Mouse (Mus musculus) ES-E14 (cell line): ENCODE data around the gene Ren1. TPM values are rescaled to one million over a fixed set of nuclear protein-coding genes. Genes with fewer than 3 reads are reported as not detected.

Experiments used
- DNase-seq: peaks from one replicate; pipeline ENCODE4 v3.0.0-alpha.2; 2013; ENCODE audit warnings: low read depth, low spot score
- H3K27ac ChIP-seq: 2 replicates; pipeline ENCODE4 v1.5.1; 2012; ENCODE audit warnings: low read depth, mild to moderate bottlenecking, low read length, moderate library complexity, mixed read lengths; ENCODE audit not compliant: poor library complexity, insufficient read depth, severe bottlenecking
- H3K36me3 ChIP-seq: 2 replicates; pipeline ENCODE4 v1.6.1; 2012; ENCODE audit warnings: mild to moderate bottlenecking, low read length, moderate library complexity, mixed read lengths; ENCODE audit not compliant: control insufficient read depth, poor library complexity, insufficient read depth, severe bottlenecking
- H3K4me1 ChIP-seq, 2 experiments: fragments of 150-350 bp in 1 of 2; sonication (generic) in 1 of 2; 2 replicates each; pipeline ENCODE4 v1.6.1; 2012; ENCODE audit warnings: low read length in 2 of 2, mild to moderate bottlenecking in 1 of 2, mixed read lengths in 1 of 2; ENCODE audit not compliant: control insufficient read depth in 2 of 2, insufficient read depth in 2 of 2, poor library complexity in 1 of 2
- H3K4me3 ChIP-seq, 2 experiments: fragments of 150-350 bp in 1 of 2; sonication (generic) in 1 of 2; 2 replicates each; pipeline ENCODE4 v1.5.1; 2012; ENCODE audit warnings: low read length in 2 of 2, low read depth in 1 of 2, mild to moderate bottlenecking in 1 of 2, mixed read lengths in 1 of 2; ENCODE audit not compliant: insufficient read depth in 1 of 2, poor library complexity in 1 of 2, severe bottlenecking in 1 of 2
- H3K9ac ChIP-seq: 2 replicates; pipeline ENCODE4 v1.6.1; 2012; ENCODE audit warnings: low read depth, mild to moderate bottlenecking, low read length, mixed read lengths; ENCODE audit not compliant: poor library complexity, insufficient read depth, severe bottlenecking
- H3K9me3 ChIP-seq: fragments of 150-350 bp; sonication (generic); 2 replicates; pipeline ENCODE4 v1.6.1; 2012; ENCODE audit warnings: low read depth, mild to moderate bottlenecking, low read length; ENCODE audit not compliant: control insufficient read depth, insufficient read depth
- CHD2 ChIP-seq: IDR thresholded peaks from 2 replicates; pipeline ENCODE4 v1.6.1; 2014; ENCODE audit warnings: mild to moderate bottlenecking, low read depth, low read length, inconsistent platforms
- HCFC1 ChIP-seq: IDR thresholded peaks from 2 replicates; pipeline ENCODE4 v1.6.1; 2012; ENCODE audit warnings: low read length, inconsistent platforms, borderline replicate concordance; ENCODE audit not compliant: insufficient read depth
- MAFK ChIP-seq: IDR thresholded peaks from 2 replicates; pipeline ENCODE4 v1.6.1; 2014; ENCODE audit warnings: mild to moderate bottlenecking, low read depth, low read length, inconsistent platforms; ENCODE audit not compliant: insufficient read depth
- ZC3H11A ChIP-seq: IDR thresholded peaks from 2 replicates; pipeline ENCODE4 v1.6.1; 2012; ENCODE audit warnings: low read depth, mild to moderate bottlenecking, inconsistent platforms, low read length, borderline replicate concordance
- ZNF384 ChIP-seq: IDR thresholded peaks from 2 replicates; pipeline ENCODE4 v1.6.1; 2012; ENCODE audit warnings: low read depth, low read length, inconsistent platforms
- in situ Hi-C, 2 experiments: fragments of 600-800 bp; cut with MboI; formaldehyde crosslinking; loops; one replicate each; pipeline ENCODE4 v1.15.1; 2025; ENCODE audit warnings: low sequenced_read_pairs in 2 of 2, inconsistent platforms in 1 of 2; ENCODE audit not compliant: unreplicated experiment in 2 of 2
- total RNA-seq: library from RNA; depleted of rRNA; stranded (reverse); fragments of 300-350 nt; gene quantifications from 2 replicates; pipeline ENCODE4 v1.2.3, GENCODE M21; 2012

Ren1 gene
- total RNA-seq, 1 experiment = 0.67 TPM

DNA sequence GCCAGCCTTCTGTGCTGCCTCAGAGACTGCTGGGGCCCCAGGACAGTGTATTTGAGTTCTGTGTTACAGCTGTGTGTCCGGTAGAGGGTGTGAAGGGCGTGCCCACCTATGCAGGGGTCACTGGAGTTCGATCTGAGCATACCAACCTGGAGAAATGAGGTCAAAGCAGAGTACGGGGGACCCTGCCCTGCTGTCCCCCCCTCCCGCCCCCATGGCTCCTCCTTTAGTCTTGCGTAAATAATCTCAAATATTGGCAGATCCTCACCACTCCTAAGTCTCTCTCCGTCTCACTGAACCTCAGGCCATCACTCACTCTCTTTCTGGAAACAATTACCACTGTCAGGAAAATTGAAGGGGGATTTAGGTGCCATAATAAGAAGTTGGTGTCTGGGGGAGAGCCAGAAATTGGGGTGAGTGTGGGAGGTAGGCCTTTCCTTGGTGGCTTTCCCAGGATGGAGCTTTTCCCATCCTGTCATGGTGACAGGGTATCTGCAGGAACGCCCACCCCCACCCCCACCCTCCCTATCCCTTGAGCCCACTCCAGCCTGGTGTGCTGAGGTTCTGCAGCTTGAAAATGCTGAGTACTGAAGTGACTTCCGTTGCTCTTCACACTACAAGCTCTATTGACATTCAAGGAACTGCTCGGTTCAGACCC, 16.8 kb downstream of the Ren1 start:
- H3K4me3 ChIP-seq = no peak overlapping the region
- H3K9ac ChIP-seq = no peak overlapping the region
- peaks cover 2 to 31% of the 10 kb centered on the region in 2 experiments; a peak in 2 of 4 replicates for H3K4me1 ChIP-seq
- H3K36me3 ChIP-seq = no peaks in the 10 kb centered on the region
- no peaks in the 10 kb centered on the region; the same call in 1 of the 2 replicates for H3K9me3 ChIP-seq
- TF ChIP-seq CHD2 = no peak
- no peak for TF ChIP-seq HCFC1
- no peak for TF ChIP-seq ZC3H11A
- no peak for TF ChIP-seq MAFK
- TF ChIP-seq ZNF384 = no peak
- no peak for DNase-seq
- no peak overlapping the region; the same call in 1 of the 2 replicates for H3K27ac ChIP-seq
- in situ Hi-C loops = loop anchor here in 1 of 2 experiments (25.0 kb wide), 1 partner anchor 205 kb away; the partner anchor contains the start of gene Plekha6

DNA sequence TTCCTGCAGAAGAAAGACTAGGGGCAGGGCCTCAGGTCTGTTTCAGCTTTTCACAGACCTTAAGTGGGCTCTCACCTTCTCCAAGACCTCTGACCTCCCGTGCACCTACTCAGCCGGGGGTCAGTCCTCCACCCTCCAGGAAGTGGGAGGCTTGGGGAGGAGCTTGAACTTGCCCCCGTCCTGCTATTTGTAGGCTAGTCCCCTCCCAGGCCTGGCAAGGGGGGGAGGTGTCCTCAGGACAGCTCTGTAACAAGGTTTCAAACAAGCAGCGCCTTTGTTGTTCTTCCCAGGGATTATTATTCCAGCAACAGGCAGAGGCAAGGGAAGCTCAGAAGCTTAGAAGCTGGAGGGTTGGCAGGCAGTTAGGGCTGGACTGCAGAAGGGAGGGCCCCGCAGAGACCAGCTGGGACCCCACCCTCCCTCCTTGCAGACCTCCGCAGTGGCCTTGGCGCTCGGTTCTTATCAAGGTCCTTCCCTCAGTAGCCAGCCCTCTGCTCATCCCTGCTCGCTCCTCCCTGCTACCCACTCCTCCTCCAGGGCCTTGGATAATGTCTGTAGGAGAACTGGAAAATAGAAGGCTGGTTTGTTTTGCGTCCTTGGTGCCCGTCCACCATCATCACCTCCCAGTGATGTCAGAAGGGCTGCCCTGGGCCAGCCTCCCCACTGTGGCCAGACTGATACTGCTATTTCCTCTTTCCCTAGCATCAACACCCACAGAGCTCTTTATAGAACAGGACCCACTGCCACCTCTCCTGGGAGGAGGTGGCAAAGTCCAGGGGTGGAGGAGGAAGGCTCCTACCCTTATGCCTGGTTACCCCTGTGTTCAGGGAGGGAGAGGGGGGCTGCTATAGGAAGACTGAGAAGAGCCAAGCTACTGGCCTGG, 17.5 kb downstream of the Ren1 start:
- H3K27ac ChIP-seq = peak overlapping the region; percentile 44; the same call in 1 of the 2 replicates
- H3K9ac ChIP-seq = no peak overlapping the region
- DNase-seq = peak; percentile 88
- H3K36me3 ChIP-seq = no peaks in the 10 kb centered on the region
- no peaks in the 10 kb centered on the region for H3K9me3 ChIP-seq
- H3K4me3 ChIP-seq = no peak overlapping the region
- TF ChIP-seq ZNF384 (no peak), CHD2 (no peak), ZC3H11A (no peak), HCFC1 (no peak), MAFK (no peak)
- peaks cover 2 to 31% of the 10 kb centered on the region in 2 experiments; a peak in 2 of 4 replicates for H3K4me1 ChIP-seq
- in situ Hi-C loops = loop anchor here in 1 of 2 experiments (25.0 kb wide), 1 partner anchor 206 kb away; the partner anchor contains the start of gene Plekha6

DNA sequence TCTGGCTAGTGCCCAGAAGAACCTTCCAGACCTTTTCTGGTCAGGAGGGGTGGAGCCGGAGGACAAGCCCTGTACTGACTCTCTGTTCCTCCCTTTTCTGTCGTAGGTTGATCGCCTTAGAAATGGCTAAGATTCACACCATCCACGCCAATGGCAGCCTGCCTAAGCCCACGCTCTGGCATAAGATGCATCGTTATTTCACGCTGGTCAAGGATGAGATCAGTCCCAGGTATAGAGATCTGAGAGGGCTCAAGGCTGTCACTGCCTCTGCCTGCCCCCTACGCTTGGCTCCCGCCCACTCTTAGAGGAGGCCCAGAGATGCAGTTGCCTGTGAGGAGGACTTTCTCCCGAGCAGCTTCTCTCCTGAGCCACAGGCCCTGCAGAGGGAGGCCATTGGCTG, 18.3 kb downstream of the Ren1 start:
- H3K27ac ChIP-seq = no peak overlapping the region
- H3K9ac ChIP-seq = no peak overlapping the region
- peaks cover 2 to 28% of the 10 kb centered on the region in 2 experiments; a peak in 2 of 4 replicates for H3K4me1 ChIP-seq
- no peak for DNase-seq
- in situ Hi-C loops = loop anchor here in 1 of 2 experiments (25.0 kb wide), 1 partner anchor 206 kb away; the partner anchor contains the start of gene Plekha6
- no peaks in the 10 kb centered on the region for H3K36me3 ChIP-seq
- TF ChIP-seq CHD2 (no peak), MAFK (no peak), HCFC1 (no peak), ZC3H11A (no peak), ZNF384 (no peak)
- no peak overlapping the region for H3K4me3 ChIP-seq
- no peaks in the 10 kb centered on the region for H3K9me3 ChIP-seq

DNA sequence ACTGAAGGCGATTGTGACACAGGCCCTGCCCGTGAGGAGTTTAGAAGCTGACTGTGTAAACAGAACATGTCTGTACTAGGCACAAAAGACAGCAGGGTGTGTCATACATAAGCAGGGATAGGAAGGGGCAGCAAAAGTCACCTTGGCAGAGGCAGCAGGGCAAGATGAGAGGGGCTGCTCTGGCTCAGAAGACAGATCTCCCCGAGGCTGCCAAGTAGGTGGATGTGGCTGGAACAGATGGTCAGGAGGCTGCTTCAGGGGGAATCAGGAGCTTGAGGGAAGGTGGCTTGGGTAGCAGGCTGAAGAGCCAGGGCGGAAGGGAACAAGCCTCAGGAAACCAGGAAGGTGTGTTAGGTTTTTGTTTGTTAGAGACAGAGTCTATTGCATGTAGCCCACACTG, 20.0 kb downstream of the Ren1 start:
- Histone ChIP-seq H3K4me1 (peaks cover 2 to 15% of the 10 kb centered on the region in 2 experiments; a peak in 2 of 4 replicates), H3K36me3 (no peaks in the 10 kb centered on the region), H3K9me3 (no peaks in the 10 kb centered on the region), H3K4me3 (no peak overlapping the region), H3K27ac (no peak overlapping the region), H3K9ac (no peak overlapping the region)
- no peak for TF ChIP-seq ZNF384
- no peak for TF ChIP-seq ZC3H11A
- no peak for TF ChIP-seq CHD2
- TF ChIP-seq HCFC1 = no peak
- TF ChIP-seq MAFK = no peak
- in situ Hi-C loops = loop anchor here in 1 of 2 experiments (25.0 kb wide), 1 partner anchor 208 kb away; the partner anchor contains the start of gene Plekha6
- DNase-seq = no peak
